Mouse (Mus musculus) embryo, embryonic 9.5 days (tissue): ENCODE results near the gene Hist1h1b.
A peak's percentile ranks its signal among the peaks of the same experiment; 100 is the strongest.

Experiments used
- DNase-seq: peaks from one replicate; pipeline ENCODE4 v3.0.0-alpha.2; 2017; ENCODE audit errors: extremely low spot score

Hist1h1b gene

DNA sequence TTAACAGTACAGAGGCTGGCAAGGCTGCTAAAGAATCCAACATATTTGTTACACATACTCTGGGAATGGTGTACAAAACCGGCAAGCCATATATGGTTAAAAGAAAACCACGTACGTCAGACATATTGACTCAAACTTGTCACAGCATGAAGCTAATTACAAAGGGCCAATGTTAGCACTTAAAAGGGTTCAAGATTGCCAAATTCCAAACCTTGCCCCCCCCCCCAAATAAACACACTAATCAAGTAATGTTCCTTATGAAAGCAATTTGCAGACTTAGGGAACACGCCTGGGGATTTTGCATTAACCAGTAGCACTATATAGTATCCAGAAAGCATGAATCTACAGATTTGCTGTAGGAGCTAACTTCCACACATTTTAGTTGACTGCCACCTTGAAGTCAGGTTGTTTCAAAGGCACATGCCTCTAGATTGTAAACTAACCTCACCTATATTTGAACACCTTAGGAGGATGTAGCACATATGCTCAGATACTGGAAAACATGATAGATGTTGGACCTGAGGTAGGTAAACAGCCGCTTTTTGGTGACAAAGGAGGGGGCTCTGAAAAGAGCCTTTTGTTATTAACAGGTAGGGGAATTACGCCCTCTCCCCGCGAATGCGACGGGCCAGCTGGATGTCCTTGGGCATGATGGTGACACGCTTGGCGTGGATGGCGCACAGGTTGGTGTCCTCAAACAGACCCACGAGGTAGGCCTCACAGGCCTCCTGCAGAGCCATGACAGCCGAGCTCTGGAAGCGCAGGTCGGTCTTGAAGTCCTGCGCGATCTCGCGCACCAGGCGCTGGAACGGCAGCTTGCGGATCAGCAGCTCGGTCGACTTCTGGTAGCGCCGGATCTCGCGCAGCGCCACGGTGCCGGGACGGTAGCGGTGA, 2.2 kb upstream of the Hist1h1b start:
- DNase-seq, result peak; percentile 82

- DNase-seq, result no peak
Measured at GRCm38 (mm10) chr13:21781639-21782038, 1.2 kb upstream of the Hist1h1b start.

- DNase-seq, result peak; percentile 50
Measured at GRCm38 (mm10) chr13:21781021-21781555, 663 bp upstream of the Hist1h1b start.

GRCm38 (mm10) chr13:21778814-21779766, 1.3 kb downstream of the Hist1h1b start:
- DNase-seq, result peak; percentile 85

DNA sequence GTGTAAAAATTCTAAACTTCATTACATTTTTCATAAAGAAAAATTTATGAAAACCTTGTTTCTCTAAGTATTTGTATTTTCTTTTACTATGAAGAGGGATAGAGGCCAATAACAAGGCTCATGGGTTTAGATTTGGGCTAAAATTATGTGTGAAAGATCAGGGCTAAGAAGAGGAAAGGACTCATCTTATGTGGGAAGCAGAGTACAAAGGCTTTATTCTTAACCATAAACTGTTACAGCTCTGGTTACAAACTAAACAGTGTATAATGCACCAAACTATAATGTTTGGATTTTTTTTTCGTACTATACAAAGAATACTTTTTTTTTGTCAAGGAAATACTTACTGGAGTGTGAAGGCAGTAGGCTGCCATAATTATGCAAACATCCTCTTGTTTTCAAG, 24.7 kb downstream of the Hist1h1b start:
- no peak for DNase-seq

- DNase-seq, result peak; percentile 70
Measured at GRCm38 (mm10) chr13:21754294-21755001, 26.0 kb downstream of the Hist1h1b start.

GRCm38 (mm10) chr13:21753524-21754285, 26.7 kb downstream of the Hist1h1b start, which contains the start of the genes Hist1h2ak and Hist1h2bn:
TSS of gene Hist1h2ak (minus strand) at chr13:21753827.
TSS of gene Hist1h2bn (plus strand) at chr13:21754123.
- DNase-seq, result peak; percentile 93

- peak; percentile 61 for DNase-seq
Measured at GRCm38 (mm10) chr13:21753051-21753523, 27.3 kb downstream of the Hist1h1b start.

- peak; percentile 61 for DNase-seq
Measured at GRCm38 (mm10) chr13:21752356-21752755, 28.1 kb downstream of the Hist1h1b start.

GRCm38 (mm10) chr13:21751827-21752226, 28.6 kb downstream of the Hist1h1b start:
- peak; percentile 35 for DNase-seq

- no peak for DNase-seq
Measured at GRCm38 (mm10) chr13:21751417-21751816, 29.0 kb downstream of the Hist1h1b start.

- peak; percentile 98 for DNase-seq
Measured at GRCm38 (mm10) chr13:21750159-21751017, 30.0 kb downstream of the Hist1h1b start, which contains the start of gene Hist1h4k. TSS of gene Hist1h4k (minus strand) at chr13:21750505.

DNA sequence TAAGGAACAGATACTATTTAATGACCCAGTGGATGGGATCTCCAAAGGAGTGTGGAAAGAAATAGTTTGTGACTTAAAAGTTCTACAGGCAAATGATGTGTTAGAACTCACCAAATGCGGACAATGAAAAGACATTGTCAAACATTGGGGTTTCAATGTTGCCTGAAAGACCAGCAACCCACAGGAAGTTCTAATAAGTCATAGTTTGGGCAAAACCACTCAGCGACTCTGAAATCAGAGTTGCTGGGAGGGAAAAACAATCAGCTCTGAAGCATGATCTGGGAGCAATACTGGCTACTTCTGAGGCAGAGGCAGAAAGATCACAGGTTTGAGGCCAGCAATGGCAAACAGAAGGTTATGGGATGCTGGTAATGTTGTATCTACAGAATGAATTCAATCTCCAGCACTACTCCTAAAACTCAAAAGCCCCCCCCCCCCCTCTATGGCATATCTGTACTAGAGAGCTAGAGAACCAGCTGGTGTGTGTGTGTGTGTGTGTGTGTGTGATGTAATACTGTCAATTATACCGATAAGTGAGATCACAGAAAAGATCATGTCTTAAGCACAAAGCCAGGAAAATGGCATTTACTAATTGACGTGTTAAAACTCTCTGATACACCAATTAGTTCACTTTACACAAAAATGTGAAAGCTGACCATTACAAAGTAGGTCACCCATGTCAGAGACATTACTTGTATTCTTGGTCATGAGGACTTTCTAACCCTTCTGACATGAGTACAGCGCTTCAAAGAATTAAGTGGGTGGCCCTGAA, 30.9 kb downstream of the Hist1h1b start:
- DNase-seq, result peak; percentile 74

DNA sequence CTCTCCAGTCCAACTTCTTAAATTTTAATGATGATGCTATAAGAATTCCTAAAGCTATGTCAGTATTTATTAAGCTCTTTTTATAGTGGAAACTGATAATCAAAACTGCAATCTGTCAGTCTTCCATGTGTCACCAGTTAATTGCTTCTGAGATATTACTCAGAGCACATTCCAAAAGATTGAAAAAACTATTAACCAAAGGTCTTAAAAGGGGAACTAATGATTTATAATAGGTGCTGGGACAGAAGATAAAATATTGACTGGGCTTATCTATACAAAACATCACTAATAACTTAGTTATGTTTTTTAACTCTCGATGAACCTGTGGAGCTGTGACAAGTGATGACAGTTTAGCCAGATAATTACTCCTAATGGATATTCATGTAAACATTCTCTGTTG, 35.4 kb downstream of the Hist1h1b start:
- no peak for DNase-seq

GRCm38 (mm10) chr13:21734906-21735767, 45.3 kb downstream of the Hist1h1b start, which contains the start of gene Hist1h4j:
TSS of gene Hist1h4j (plus strand) at chr13:21735064.
- peak; percentile 97 for DNase-seq

DNA sequence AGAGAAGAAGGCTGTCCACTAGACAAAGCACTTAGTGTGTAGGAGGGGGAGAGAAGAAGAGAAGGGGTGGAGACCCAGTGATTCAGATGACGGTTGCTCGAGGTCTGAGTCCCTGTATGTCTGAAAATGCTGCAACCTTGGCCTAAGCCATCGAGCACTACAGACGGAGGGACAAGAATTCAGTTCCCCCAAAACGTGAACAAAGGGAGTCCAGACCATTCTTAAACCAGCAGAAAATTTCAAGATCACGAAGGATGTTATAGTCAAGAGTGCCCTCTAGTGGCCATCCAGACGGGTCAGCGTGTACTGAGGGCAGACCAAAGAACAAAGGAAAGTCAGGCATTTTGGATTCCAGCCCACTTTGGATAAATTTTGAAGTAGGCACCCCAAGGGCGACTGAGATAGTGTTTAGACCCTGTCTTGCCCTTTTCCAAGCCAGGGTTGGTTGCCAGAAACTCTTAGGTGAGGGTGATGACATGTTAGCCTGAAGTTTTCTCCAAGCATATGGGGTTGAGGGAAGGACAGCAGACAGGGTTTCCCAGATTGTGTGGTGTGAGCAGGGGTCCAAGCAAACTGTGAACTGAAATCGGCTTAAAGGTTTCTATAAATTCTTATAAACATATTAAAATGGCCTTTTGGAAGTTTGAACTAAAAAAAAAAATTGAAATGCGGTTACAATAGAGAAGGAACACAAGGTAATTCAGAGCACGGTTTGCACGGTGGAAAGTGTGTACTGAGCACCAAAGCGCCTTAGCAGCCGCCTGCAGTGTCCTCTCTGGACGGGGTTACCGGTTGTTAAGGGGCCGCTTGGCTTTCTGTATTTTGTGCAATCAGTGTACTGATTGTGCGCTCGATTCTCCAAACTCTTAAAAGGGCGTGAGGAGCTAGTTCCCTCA, 46.2 kb downstream of the Hist1h1b start:
- DNase-seq, result peak; percentile 89
